Mouse (Mus musculus): ENCODE data around the gene Sgca.

- no peak for TF ChIP-seq CTCF (IDR thresholded peaks at IDR 0.05; ENCODE audit: low read depth)
- TF ChIP-seq EP300 (IDR thresholded peaks at IDR 0.05; ENCODE audit: low read depth), result no peak
These were observed 46.0 kb downstream of the Sgca start for GRCm38 (mm10) chr11:94930151-94930550.
